Mouse (Mus musculus) brain, embryonic 14.5 days (tissue): ENCODE measurements around the gene Ms4a7.

Experiments used
- CTCF ChIP-seq: fragments of 200-500 bp; IDR thresholded peaks from 2 replicates; pipeline ENCODE4 v1.5.1; 2012; ENCODE audit warnings: inconsistent platforms, mild to moderate bottlenecking, moderate library complexity, borderline replicate concordance; ENCODE audit not compliant: insufficient read depth, insufficient read length; ENCODE audit errors: extremely low read depth
- POLR2A ChIP-seq: fragments of 200-500 bp; IDR thresholded peaks from 2 replicates; pipeline ENCODE4 v1.6.1; 2012; ENCODE audit warnings: mild to moderate bottlenecking, inconsistent platforms, borderline replicate concordance; ENCODE audit not compliant: poor library complexity, insufficient read depth, insufficient read length, severe bottlenecking; ENCODE audit errors: extremely low read depth

- TF ChIP-seq CTCF: no peak
- TF ChIP-seq POLR2A: no peak
These were observed 35.2 kb upstream of the Ms4a7 start for GRCm38 (mm10) chr19:11371181-11371580.
